Mouse (Mus musculus): ENCODE measurements at regions not wholly inside any gene's neighbourhood (a gene's known extent, or its start where the extent isn't known, plus 50 kb on each side); places are given as distances from the start of the nearest gene placed in this dataset.

DNA sequence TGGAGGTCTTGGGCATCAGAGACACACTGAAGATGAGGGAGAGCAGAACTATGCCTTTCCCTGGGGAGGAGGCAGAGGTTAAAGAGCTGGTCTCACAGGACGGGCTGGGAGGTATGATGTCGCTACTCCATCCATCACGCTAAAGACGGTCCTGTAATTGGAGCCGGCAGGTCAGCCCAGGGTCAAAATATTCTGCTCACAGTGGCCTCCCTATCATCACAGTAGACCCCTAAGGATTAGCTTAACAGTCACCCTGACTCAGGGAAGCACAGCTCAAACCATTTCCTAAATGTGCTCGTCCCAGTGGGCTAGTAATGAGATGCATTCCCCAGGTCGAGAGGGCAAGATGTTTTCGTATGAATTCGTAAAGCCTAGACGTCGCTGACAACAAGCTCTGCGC lies 53.7 kb upstream of the Mon1b start:
- DNase-seq (ENCODE audit: low spot score): no peak

DNA sequence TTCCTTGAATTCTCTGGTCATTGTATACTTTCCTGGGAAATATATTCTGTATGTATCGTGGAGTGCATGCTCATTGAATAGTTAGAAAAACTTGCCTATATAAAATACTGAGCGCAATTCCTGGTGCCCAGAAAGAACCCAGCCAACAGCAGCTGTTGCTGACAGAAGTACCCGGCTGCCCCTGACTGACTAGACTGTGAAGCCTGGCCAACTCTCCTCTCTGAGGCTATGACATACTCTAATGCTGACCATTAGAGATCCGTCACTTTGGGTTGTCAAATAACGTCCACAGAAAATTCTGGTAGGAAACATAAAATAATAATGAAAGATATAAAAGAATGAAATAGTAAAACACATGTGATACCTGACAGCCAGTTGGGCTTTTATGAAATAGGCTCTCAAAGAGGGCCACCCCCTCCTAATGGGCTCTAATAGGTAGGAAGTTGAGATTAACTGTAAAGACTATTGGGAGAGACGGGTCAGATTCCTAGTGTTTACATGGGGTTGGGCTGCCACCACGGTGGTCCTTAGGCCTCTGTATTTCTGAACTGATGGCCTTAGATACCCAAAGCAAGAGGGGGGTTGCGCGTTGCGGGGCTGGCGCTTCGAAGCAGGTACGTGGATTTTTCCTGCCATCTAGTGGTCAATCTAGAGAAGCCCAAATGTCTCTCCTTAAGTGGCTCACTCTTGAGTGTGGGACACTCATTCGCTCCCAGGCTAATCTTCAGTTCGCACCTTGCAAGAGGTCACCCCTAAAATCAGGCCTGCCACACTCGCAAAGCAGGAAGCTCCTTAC lies 53.0 kb upstream of the Mon1b start:
- peak; percentile 43 for DNase-seq (ENCODE audit: low spot score)

GRCm38 (mm10) chr8:113583801-113584200 lies 51.6 kb upstream of the Mon1b start:
- DNase-seq (ENCODE audit: low spot score): no peak
